Mouse (Mus musculus): Measurements from ENCODE around the gene Lypla2.

DNA sequence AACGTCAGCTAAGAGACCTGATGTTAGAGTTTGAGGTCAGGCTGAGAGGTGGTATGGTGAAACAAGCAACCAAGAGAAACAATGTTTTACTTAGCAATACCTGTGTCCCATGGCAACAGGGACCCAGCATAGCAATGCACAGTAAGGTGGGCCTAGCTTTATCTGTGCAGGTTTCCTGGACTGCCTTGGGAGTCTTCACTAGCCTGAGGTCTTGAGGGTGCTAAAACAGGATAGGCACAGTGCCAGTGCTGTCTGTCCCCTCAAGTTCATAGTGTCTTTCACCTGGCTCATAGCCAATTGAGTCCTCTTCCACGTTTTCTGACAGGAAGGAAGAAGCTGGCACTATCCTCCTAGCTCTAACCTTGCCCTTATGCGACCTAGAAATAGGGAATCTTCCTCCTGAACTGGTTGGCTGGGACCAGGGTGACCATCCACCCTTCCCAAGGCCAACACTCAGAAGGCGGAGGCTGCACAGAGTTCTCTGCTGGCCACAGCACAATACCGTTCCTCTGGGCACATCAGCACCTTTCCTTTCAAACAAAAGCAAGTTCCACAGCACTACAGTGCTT lies 31.8 kb upstream of the Lypla2 start:
- no peak for TF ChIP-seq POLR2A (IDR thresholded peaks at IDR 0.05; ENCODE audit: borderline replicate concordance, low read depth, low read length)
- no peak for TF ChIP-seq CTCF (IDR thresholded peaks at IDR 0.05; ENCODE audit: low read depth, low read length)

All from bone marrow macrophage, adult 2 months (primary cell).